Mouse (Mus musculus): Measurements from ENCODE around the gene Wtip. TPM values are rescaled to one million over a fixed set of nuclear protein-coding genes. Genes with fewer than 3 reads are reported as not detected.
"Not testable (repeated sequence)": the region's sequence is repeated elsewhere in the genome, so short reads cannot be mapped to it uniquely, and the experiment has no call there.

Gene Wtip
- polyA plus RNA-seq, 1 experiment from 2014 or later = 7.7 TPM

- Histone ChIP-seq H3K36me3 (peaks cover 94% of the 10 kb centered on the region), H3K9me3 (0 out of 2 replicates have a peak, but pooled peaks cover 6% of the 10 kb centered on the region), H3K4me1 (no peaks in the 10 kb centered on the region), H3K4me3 (no peak overlapping the region), H3K27ac (no peak overlapping the region), H3K27me3 (no peaks in the 10 kb centered on the region), H3K9ac (no peak overlapping the region), H3K4me2 (replicated peaks) (no peak overlapping the region)
- ATAC-seq (ENCODE audit: insufficient number of reproducible peaks, insufficient read depth, low FRiP score, low TSS enrichment) = no peak
- 92% methylated on average over 4 of the region's 4 CpGs for whole genome bisulfite sequencing
Observed at GRCm38 (mm10) chr7:34147193-34147592, 14.1 kb upstream of the Wtip start.

GRCm38 (mm10) chr7:34141123-34141522 is 8.1 kb upstream of the Wtip start:
- no peak for ATAC-seq (ENCODE audit: insufficient number of reproducible peaks, insufficient read depth, low FRiP score, low TSS enrichment)
- no peak overlapping the region for H3K9ac ChIP-seq
- H3K4me2 ChIP-seq (replicated peaks) = no peak overlapping the region
- H3K36me3 ChIP-seq = peaks cover 60% of the 10 kb centered on the region
- whole genome bisulfite sequencing = 95% methylated on average over 13 of the region's 13 CpGs
- H3K4me3 ChIP-seq = no peak overlapping the region
- H3K27me3 ChIP-seq = no peaks in the 10 kb centered on the region
- no peaks in the 10 kb centered on the region for H3K4me1 ChIP-seq
- H3K27ac ChIP-seq = no peak overlapping the region
- H3K9me3 ChIP-seq = no peaks in the 10 kb centered on the region

- H3K27me3 ChIP-seq = no peaks in the 10 kb centered on the region
- no peak for ATAC-seq (ENCODE audit: insufficient number of reproducible peaks, insufficient read depth, low FRiP score, low TSS enrichment)
- no peaks in the 10 kb centered on the region for H3K4me1 ChIP-seq
- H3K4me2 ChIP-seq (replicated peaks) = no peak overlapping the region
- no peaks in the 10 kb centered on the region for H3K9me3 ChIP-seq
- H3K27ac ChIP-seq = no peak overlapping the region
- H3K36me3 ChIP-seq = peaks cover 45% of the 10 kb centered on the region
- H3K9ac ChIP-seq = no peak overlapping the region
- no peak overlapping the region for H3K4me3 ChIP-seq
- WGBS = 92% methylated on average over 6 of the region's 6 CpGs
Observed at GRCm38 (mm10) chr7:34139493-34139892, 6.4 kb upstream of the Wtip start.

GRCm38 (mm10) chr7:34134336-34134735 is 1.3 kb upstream of the Wtip start:
- Histone ChIP-seq H3K4me1 (peaks cover 26% of the 10 kb centered on the region), H3K4me3 (no peak overlapping the region), H3K4me2 (replicated peaks) (no peak overlapping the region), H3K36me3 (no peaks in the 10 kb centered on the region; the same call in 1 of the 2 replicates), H3K9ac (no peak overlapping the region), H3K27ac (no peak overlapping the region; the same call in 1 of the 2 replicates), H3K9me3 (no peaks in the 10 kb centered on the region), H3K27me3 (no peaks in the 10 kb centered on the region)
- WGBS = 59% methylated on average over 2 of the region's 2 CpGs
- no peak for ATAC-seq (ENCODE audit: insufficient number of reproducible peaks, insufficient read depth, low FRiP score, low TSS enrichment)

- Histone ChIP-seq H3K27ac (peak overlapping the region; percentile 84), H3K9ac (peak overlapping the region; percentile 97), H3K9me3 (peaks cover 3% of the 10 kb centered on the region; the same call in 1 of the 2 replicates), H3K4me2 (replicated peaks) (peak overlapping the region; percentile 59), H3K4me1 (peaks cover 26% of the 10 kb centered on the region), H3K4me3 (peak overlapping the region; percentile 88), H3K27me3 (no peaks in the 10 kb centered on the region), H3K36me3 (peaks cover 1% of the 10 kb centered on the region)
- peak; percentile 66; the same call in 1 of the 2 replicates for ATAC-seq (ENCODE audit: insufficient number of reproducible peaks, insufficient read depth, low FRiP score, low TSS enrichment)
- under 1% methylated on average over 101 of the region's 116 CpGs for WGBS
Observed at GRCm38 (mm10) chr7:34132355-34133079, 551 bp downstream of the Wtip start.

- Histone ChIP-seq H3K27me3 (no peaks in the 10 kb centered on the region), H3K36me3 (peaks cover 7% of the 10 kb centered on the region), H3K9ac (peak overlapping the region; percentile 97), H3K4me1 (peaks cover 26% of the 10 kb centered on the region), H3K27ac (no peak overlapping the region; the same call in 1 of the 2 replicates), H3K4me3 (peak overlapping the region; percentile 88), H3K4me2 (replicated peaks) (peak overlapping the region; percentile 59), H3K9me3 (peaks cover 6% of the 10 kb centered on the region; the same call in 1 of the 2 replicates)
- 7% methylated on average over 3 of the region's 3 CpGs for WGBS
- 0 out of 2 replicates have a peak, but pooled peaks have one; percentile 29 for ATAC-seq (ENCODE audit: insufficient number of reproducible peaks, insufficient read depth, low FRiP score, low TSS enrichment)
Observed at GRCm38 (mm10) chr7:34131959-34132354, 1.1 kb downstream of the Wtip start.

- no peak overlapping the region for H3K27ac ChIP-seq
- no peak for ATAC-seq (ENCODE audit: insufficient number of reproducible peaks, insufficient read depth, low FRiP score, low TSS enrichment)
- H3K4me1 ChIP-seq = peaks cover 26% of the 10 kb centered on the region
- peak overlapping the region; percentile 59 for H3K4me2 ChIP-seq (replicated peaks)
- H3K27me3 ChIP-seq = no peaks in the 10 kb centered on the region
- peaks cover 6% of the 10 kb centered on the region; the same call in 1 of the 2 replicates for H3K9me3 ChIP-seq
- H3K36me3 ChIP-seq = peaks cover 9% of the 10 kb centered on the region
- H3K9ac ChIP-seq = no peak overlapping the region
- H3K4me3 ChIP-seq = no peak overlapping the region
- WGBS = 76% methylated on average over 3 of the region's 3 CpGs
Observed at GRCm38 (mm10) chr7:34131118-34131517, 1.9 kb downstream of the Wtip start.

- no peak overlapping the region for H3K4me3 ChIP-seq
- 82% methylated on average over 3 of the region's 3 CpGs for WGBS
- no peak for ATAC-seq (ENCODE audit: insufficient number of reproducible peaks, insufficient read depth, low FRiP score, low TSS enrichment)
- H3K9me3 ChIP-seq = peaks cover 6% of the 10 kb centered on the region; the same call in 1 of the 2 replicates
- H3K36me3 ChIP-seq = peaks cover 12% of the 10 kb centered on the region
- no peaks in the 10 kb centered on the region for H3K27me3 ChIP-seq
- H3K4me2 ChIP-seq (replicated peaks) = no peak overlapping the region
- H3K27ac ChIP-seq = no peak overlapping the region
- no peak overlapping the region for H3K9ac ChIP-seq
- H3K4me1 ChIP-seq = peaks cover 10% of the 10 kb centered on the region
Observed at GRCm38 (mm10) chr7:34126291-34126690, 6.8 kb downstream of the Wtip start.

GRCm38 (mm10) chr7:34125346-34125745 is 7.7 kb downstream of the Wtip start:
- no peak for ATAC-seq (ENCODE audit: insufficient number of reproducible peaks, insufficient read depth, low FRiP score, low TSS enrichment)
- no peak overlapping the region for H3K27ac ChIP-seq
- H3K9ac ChIP-seq = no peak overlapping the region
- H3K36me3 ChIP-seq = peaks cover 12% of the 10 kb centered on the region
- H3K4me2 ChIP-seq (replicated peaks) = no peak overlapping the region
- peaks cover 6% of the 10 kb centered on the region; the same call in 1 of the 2 replicates for H3K9me3 ChIP-seq
- H3K4me3 ChIP-seq = no peak overlapping the region
- 88% methylated on average over 9 of the region's 9 CpGs for WGBS
- H3K4me1 ChIP-seq = 0 out of 2 replicates have a peak, but pooled peaks cover 4% of the 10 kb centered on the region
- H3K27me3 ChIP-seq = no peaks in the 10 kb centered on the region

- Histone ChIP-seq H3K4me1 (0 out of 2 replicates have a peak, but pooled peaks cover 5% of the 10 kb centered on the region), H3K27ac (no peak overlapping the region), H3K4me3 (no peak overlapping the region), H3K4me2 (replicated peaks) (no peak overlapping the region), H3K9ac (no peak overlapping the region), H3K27me3 (no peaks in the 10 kb centered on the region), H3K36me3 (peaks cover 19% of the 10 kb centered on the region), H3K9me3 (peaks cover 6% of the 10 kb centered on the region; the same call in 1 of the 2 replicates)
- WGBS = 70% methylated on average over 6 of the region's 6 CpGs
- no peak for ATAC-seq (ENCODE audit: insufficient number of reproducible peaks, insufficient read depth, low FRiP score, low TSS enrichment)
Observed at GRCm38 (mm10) chr7:34122987-34123720, 9.9 kb downstream of the Wtip start.

- H3K27ac ChIP-seq = peak overlapping the region; percentile 60; the same call in 1 of the 2 replicates
- ATAC-seq (ENCODE audit: insufficient number of reproducible peaks, insufficient read depth, low FRiP score, low TSS enrichment); H3K9ac ChIP-seq; H3K4me3 ChIP-seq; H3K4me2 ChIP-seq (replicated peaks); H3K9me3 ChIP-seq; H3K4me1 ChIP-seq; H3K27me3 ChIP-seq: not testable (repeated sequence)
- 10% methylated on average over 1 of the region's 1 CpGs for WGBS
- peaks cover 35% of the 10 kb centered on the region for H3K36me3 ChIP-seq
Observed at GRCm38 (mm10) chr7:34120636-34121035, 12.4 kb downstream of the Wtip start.
